Mouse (Mus musculus): ENCODE measurements around the gene Ifitm7.

GRCm38 (mm10) chr16:14033076-14033475 is 46.4 kb upstream of the Ifitm7 start:
- no peak for TF ChIP-seq CTCF (IDR thresholded peaks at IDR 0.05; ENCODE audit: insufficient read depth, low read depth, low read length)
- no peak for TF ChIP-seq POLR2A (IDR thresholded peaks at IDR 0.05; ENCODE audit: insufficient read depth, low read depth, low read length)

Data from olfactory bulb, adult 2 months (tissue).